Mouse (Mus musculus) forebrain, postnatal 0 days (tissue): ENCODE results near the gene Asb8. TPM values are rescaled to one million over a fixed set of nuclear protein-coding genes. Genes with fewer than 3 reads are reported as not detected.

Experiments
- ATAC-seq: fragments of 200-750 bp; cut with Nextera tagmentation; 2 replicates; pipeline ENCODE4 v1.8.0; 2017; ENCODE audit warnings: mild to moderate bottlenecking, moderate library complexity
- DNase-seq: peaks from one replicate; pipeline ENCODE4 v3.0.0-alpha.2; 2015
- H3K27ac ChIP-seq: fragments of 300-500 bp; sonication (generic); 2 replicates; pipeline ENCODE4 v1.5.1; 2014; ENCODE audit warnings: low read depth, mild to moderate bottlenecking, antibody characterized with exemption, low read length, moderate library complexity, mixed read lengths
- H3K27me3 ChIP-seq: fragments of 300-500 bp; sonication (generic); 2 replicates; pipeline ENCODE4 v1.6.1; 2014; ENCODE audit warnings: mild to moderate bottlenecking, low read length, mixed read lengths; ENCODE audit not compliant: insufficient read depth
- H3K36me3 ChIP-seq: fragments of 300-500 bp; sonication (generic); 2 replicates; pipeline ENCODE4 v1.6.1; 2014; ENCODE audit warnings: mild to moderate bottlenecking, moderate library complexity; ENCODE audit not compliant: insufficient read depth
- H3K4me1 ChIP-seq: fragments of 300-500 bp; sonication (generic); 2 replicates; pipeline ENCODE4 v1.6.1; 2014; ENCODE audit warnings: antibody characterized with exemption; ENCODE audit not compliant: insufficient read depth
- H3K4me2 ChIP-seq: fragments of 300-500 bp; sonication (generic); 2 replicates; pipeline ENCODE4 v1.6.1; 2014; ENCODE audit warnings: low read depth, mild to moderate bottlenecking, moderate library complexity
- H3K4me3 ChIP-seq: fragments of 300-500 bp; sonication (generic); 2 replicates; pipeline ENCODE4 v1.5.1; 2014; ENCODE audit warnings: low read depth, low read length, mixed read lengths
- H3K9ac ChIP-seq: fragments of 300-500 bp; sonication (generic); 2 replicates; pipeline ENCODE4 v1.6.1; 2014; ENCODE audit warnings: mild to moderate bottlenecking
- H3K9me3 ChIP-seq: fragments of 300-500 bp; sonication (generic); 2 replicates; pipeline ENCODE4 v1.6.1; 2016; ENCODE audit warnings: low read length
- CTCF ChIP-seq: sonication (generic); IDR thresholded peaks from 2 replicates; pipeline ENCODE4 v1.5.1; 2016; ENCODE audit warnings: antibody characterized with exemption, control low read depth, low read depth
- whole genome bisulfite sequencing: fragments of 180-500 bp; shearing (Covaris S2); extraction: QIAGEN DNeasy Blood & Tissue Kit; methylation state at CpG from one replicate; pipeline ENCODE4 v1.1.7; 2014; 5-methylcytosine and 5-hydroxymethylcytosine counted together
- polyA plus RNA-seq: library from polyadenylated mRNA; unstranded; fragments of >200 nt; fragmentation: Nextera tagmentation; extraction: Ambion mirVana; gene quantifications from 2 replicates; pipeline ENCODE4 v1.2.1, GENCODE M21; 2015
- total RNA-seq: library from RNA; depleted of rRNA; stranded (reverse); fragments of >200 nt; gene quantifications from 2 replicates; pipeline ENCODE4 v1.2.3, GENCODE M21; 2014

The Asb8 gene
- total and polyA plus RNA-seq, 2 experiments from 2014 or later: 46.8 to 56.9 TPM

- peak overlapping the region; percentile 76 for H3K27ac ChIP-seq
- H3K36me3 ChIP-seq: peaks cover 14% of the 10 kb centered on the region
- peak overlapping the region; percentile 87 for H3K9ac ChIP-seq
- ATAC-seq (peak; percentile 99), DNase-seq (peak; percentile 96)
- TF ChIP-seq CTCF: no peak
- H3K9me3 ChIP-seq: no peaks in the 10 kb centered on the region
- 2% methylated on average over 38 of the region's 38 CpGs for WGBS
- H3K27me3 ChIP-seq: no peaks in the 10 kb centered on the region
- peak overlapping the region; percentile 98 for H3K4me2 ChIP-seq
- peak overlapping the region; percentile 90 for H3K4me3 ChIP-seq
- H3K4me1 ChIP-seq: peaks cover 5% of the 10 kb centered on the region; the same call in 1 of the 2 replicates
Observed at GRCm38 (mm10) chr15:98145559-98146181, 19.8 kb downstream of the Asb8 start.

GRCm38 (mm10) chr15:98144861-98145507, 20.4 kb downstream of the Asb8 start:
- H3K36me3 ChIP-seq: peaks cover 17% of the 10 kb centered on the region
- peak overlapping the region; percentile 90 for H3K4me3 ChIP-seq
- peaks cover 5% of the 10 kb centered on the region; the same call in 1 of the 2 replicates for H3K4me1 ChIP-seq
- H3K4me2 ChIP-seq: peak overlapping the region; percentile 98
- peak overlapping the region; percentile 87 for H3K9ac ChIP-seq
- no peaks in the 10 kb centered on the region for H3K9me3 ChIP-seq
- TF ChIP-seq CTCF: no peak
- H3K27me3 ChIP-seq: no peaks in the 10 kb centered on the region
- H3K27ac ChIP-seq: peak overlapping the region; percentile 76
- 0 out of 2 replicates have a peak, but pooled peaks have one; percentile 10 for ATAC-seq
- under 1% methylated on average over 31 of the region's 36 CpGs for whole genome bisulfite sequencing
- DNase-seq: no peak

GRCm38 (mm10) chr15:98142515-98142914, 22.9 kb downstream of the Asb8 start:
- WGBS: 90% methylated on average over 10 of the region's 10 CpGs

GRCm38 (mm10) chr15:98140809-98141208, 24.6 kb downstream of the Asb8 start:
- TF ChIP-seq CTCF: no peak
- Histone ChIP-seq H3K4me3 (no peak overlapping the region), H3K9me3 (no peaks in the 10 kb centered on the region), H3K4me2 (no peak overlapping the region), H3K27me3 (no peaks in the 10 kb centered on the region), H3K27ac (no peak overlapping the region), H3K9ac (no peak overlapping the region), H3K4me1 (peaks cover 5% of the 10 kb centered on the region; the same call in 1 of the 2 replicates), H3K36me3 (peaks cover 43% of the 10 kb centered on the region)
- DNase-seq: no peak
- no peak for ATAC-seq
- 94% methylated on average over 5 of the region's 5 CpGs for WGBS

More at GRCm38 (mm10) chr15:98142515-98142914, 22.9 kb downstream of the Asb8 start:
- no peak overlapping the region for H3K4me2 ChIP-seq
- DNase-seq: no peak
- no peak overlapping the region for H3K9ac ChIP-seq
- no peak overlapping the region for H3K4me3 ChIP-seq
- ATAC-seq: no peak
- H3K27me3 ChIP-seq: no peaks in the 10 kb centered on the region
- H3K36me3 ChIP-seq: peaks cover 29% of the 10 kb centered on the region
- no peaks in the 10 kb centered on the region for H3K9me3 ChIP-seq
- no peak overlapping the region for H3K27ac ChIP-seq
- H3K4me1 ChIP-seq: peaks cover 5% of the 10 kb centered on the region; the same call in 1 of the 2 replicates
- no peak for TF ChIP-seq CTCF

GRCm38 (mm10) chr15:98139763-98140162, 25.7 kb downstream of the Asb8 start:
- TF ChIP-seq CTCF: no peak
- Histone ChIP-seq H3K4me1 (peaks cover 3% of the 10 kb centered on the region; the same call in 1 of the 2 replicates), H3K27me3 (no peaks in the 10 kb centered on the region), H3K36me3 (peaks cover 54% of the 10 kb centered on the region), H3K4me3 (no peak overlapping the region), H3K27ac (no peak overlapping the region), H3K4me2 (no peak overlapping the region), H3K9ac (no peak overlapping the region), H3K9me3 (no peaks in the 10 kb centered on the region)
- 78% methylated on average over 7 of the region's 7 CpGs for WGBS
- DNase-seq (no peak), ATAC-seq (no peak)

GRCm38 (mm10) chr15:98136871-98137270, 28.6 kb downstream of the Asb8 start:
- H3K9me3 ChIP-seq: no peaks in the 10 kb centered on the region
- H3K4me3 ChIP-seq: no peak overlapping the region
- WGBS: 95% methylated on average over 9 of the region's 9 CpGs
- DNase-seq (no peak), ATAC-seq (no peak)
- no peak overlapping the region for H3K9ac ChIP-seq
- no peak overlapping the region for H3K4me2 ChIP-seq
- no peaks in the 10 kb centered on the region for H3K4me1 ChIP-seq
- H3K36me3 ChIP-seq: peaks cover 74% of the 10 kb centered on the region
- no peak for TF ChIP-seq CTCF
- no peaks in the 10 kb centered on the region for H3K27me3 ChIP-seq
- no peak overlapping the region for H3K27ac ChIP-seq

GRCm38 (mm10) chr15:98135671-98136070, 29.8 kb downstream of the Asb8 start:
- Histone ChIP-seq H3K4me1 (no peaks in the 10 kb centered on the region), H3K27me3 (no peaks in the 10 kb centered on the region), H3K36me3 (peaks cover 76% of the 10 kb centered on the region), H3K4me2 (no peak overlapping the region), H3K9me3 (no peaks in the 10 kb centered on the region), H3K27ac (no peak overlapping the region; the same call in 1 of the 2 replicates), H3K4me3 (no peak overlapping the region), H3K9ac (no peak overlapping the region)
- ATAC-seq: no peak
- 92% methylated on average over 13 of the region's 13 CpGs for WGBS
- no peak for DNase-seq
- TF ChIP-seq CTCF: no peak
